Mouse (Mus musculus): Measurements from ENCODE around the gene Ccr5.

DNA sequence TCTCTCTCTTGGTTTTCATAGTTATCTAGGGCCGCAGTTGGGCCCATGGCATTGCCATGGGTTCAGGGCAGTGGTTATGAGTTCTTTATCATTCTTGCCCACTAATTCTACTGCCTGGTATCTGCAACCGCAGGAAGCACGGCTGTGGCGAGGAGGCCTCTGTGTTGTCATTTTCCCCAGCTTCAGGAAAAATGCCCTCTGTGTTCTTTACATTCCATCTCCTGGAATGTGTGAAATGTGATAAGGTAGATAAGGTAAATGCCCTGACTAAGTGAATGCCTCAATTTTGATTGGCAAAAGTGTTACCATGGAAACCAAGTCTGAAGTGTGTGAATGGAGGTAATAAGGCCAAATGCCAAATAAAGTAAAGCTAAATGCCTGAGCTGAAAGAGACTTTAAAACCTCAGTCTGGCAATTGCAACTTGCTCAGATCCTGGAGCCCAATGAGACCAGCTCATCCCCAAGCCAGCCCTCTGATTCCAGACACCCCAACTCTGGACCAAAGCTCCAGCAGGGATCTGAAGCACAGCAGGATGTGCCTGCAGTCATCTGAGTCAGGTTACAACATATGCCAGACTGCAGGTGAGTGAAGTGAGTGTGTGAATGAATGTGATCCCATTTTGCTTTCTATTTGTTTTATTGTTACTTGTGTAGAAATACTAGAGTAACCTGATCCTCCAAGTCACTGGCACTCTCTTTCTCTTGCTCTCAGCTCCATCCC is 16.9 kb downstream of the Ccr5 start:
- TF ChIP-seq CTCF (IDR thresholded peaks at IDR 0.05; ENCODE audit: extremely low read depth, insufficient read depth, insufficient read length, insufficient replicate concordance) (no peak), POLR2A (IDR thresholded peaks at IDR 0.05; ENCODE audit: low read depth, low read length) (no peak)

All from spleen, adult 2 months (tissue).